ENCODE assay signal across 8 mouse cellular contexts in genomic region chr1:58445143-58445722, GRCm38 (mm10). TPM values are rescaled to one million over a fixed set of nuclear protein-coding genes. Genes with fewer than 3 reads are reported as not detected.
A peak's percentile ranks its signal among the peaks of the same experiment; 100 is the strongest.
DNase-seq lines count a peak whose midpoint lies in the region; ATAC-seq lines count a peak whose summit lies in the region.

Nif3l1 (plus strand) TSS chr1:58445151.
Ppil3 (minus strand) TSS chr1:58445486.

- peak; percentile 90 to 97 for DNase-seq in adrenal gland, adult (ENCODE audit: inconsistent age in 2 of 2, low spot score in 1 of 2)
- DNase-seq in embryo, embryonic 10.5 days (ENCODE audit: low spot score): peak; percentile 91
- peak; percentile 81 for DNase-seq in gastrocnemius, postnatal 14 days
- peak; percentile 88 to 91 for DNase-seq in left cerebral cortex, postnatal 10 days (ENCODE audit: extremely low spot score in 1 of 2, low spot score in 2 of 2)
- peak; percentile 90 for DNase-seq in right cerebral cortex, postnatal 25 days
- peak; percentile 84 to 85 for DNase-seq in urinary bladder, postnatal 4 days (ENCODE audit: low spot score in 2 of 2)

- peak; percentile 91 for ATAC-seq in inflammation-experienced regulatory T-cells, adult 6 months
- peak; percentile 95 for ATAC-seq in megakaryocyte-erythroid progenitor cell, adult 5-6 weeks (replicated peaks; ENCODE audit: low FRiP score, low TSS enrichment, poor library complexity, severe bottlenecking)

- intact Hi-C loops in gastrocnemius, postnatal 14 days (cut with DNase I; ENCODE audit: low total_unique reads): no loop called here
- intact Hi-C loops in left cerebral cortex, postnatal 10 days (cut with DNase I): no loop called here

RNA-seq across cellular contexts. Expression of gene Nif3l1, which starts in this region (rescaled TPM):
- total RNA-seq in gastrocnemius, postnatal 14 days (2021): 1 to 10 TPM; 9.3 to 9.5 TPM
- polyA plus RNA-seq in inflammation-experienced regulatory T-cells, adult 6 months (2017; shearing (Covaris generic)): 10 to 100 TPM; 39.2 to 58.9 (median 57.3) TPM
- total RNA-seq in left cerebral cortex, postnatal 10 days (2021): 10 to 100 TPM; 19.9 to 20.3 TPM
- 30.9 and 45.4 TPM in 2 replicates for total RNA-seq in megakaryocyte-erythroid progenitor cell, adult 5-6 weeks (2014; fragmentation: Nextera tagmentation)
- total RNA-seq in megakaryocyte-erythroid progenitor cell, adult 5-6 weeks (2017): 56.8 and 79.4 TPM in 2 replicates

RNA-seq across cellular contexts. Expression of gene Ppil3, which starts in this region (rescaled TPM):
- total RNA-seq in gastrocnemius, postnatal 14 days (2021): 10 to 100 TPM; 14.6 to 15.3 TPM
- 10 to 100 TPM; 70.0 to 79.5 (median 70.1) TPM for polyA plus RNA-seq in inflammation-experienced regulatory T-cells, adult 6 months (2017; shearing (Covaris generic))
- total RNA-seq in left cerebral cortex, postnatal 10 days (2021): 10 to 100 TPM; 29.0 to 30.0 TPM
- 96.1 and 99.1 TPM in 2 replicates for total RNA-seq in megakaryocyte-erythroid progenitor cell, adult 5-6 weeks (2014; fragmentation: Nextera tagmentation)
- total RNA-seq in megakaryocyte-erythroid progenitor cell, adult 5-6 weeks (2017): 86.2 and 94.3 TPM in 2 replicates

Comparison
In these comparisons a context has a peak if more than half of its experiments do, and no peak if none do; other contexts are left out.
1. Peak in every context shown above with its lines: DNase-seq and ATAC-seq.